Mouse (Mus musculus) MEL-GATA-1-ER (cell line): ENCODE data around the gene Kif1a.

ENCODE experiments used
- DNase-seq: peaks from one replicate; pipeline ENCODE4 v3.0.0-alpha.2; 2012; ENCODE audit warnings: low read depth; ENCODE audit errors: extremely low read depth

The Kif1a gene

GRCm38 (mm10) chr1:93098956-93099355, 2.8 kb downstream of the Kif1a start:
- no peak for DNase-seq

DNA sequence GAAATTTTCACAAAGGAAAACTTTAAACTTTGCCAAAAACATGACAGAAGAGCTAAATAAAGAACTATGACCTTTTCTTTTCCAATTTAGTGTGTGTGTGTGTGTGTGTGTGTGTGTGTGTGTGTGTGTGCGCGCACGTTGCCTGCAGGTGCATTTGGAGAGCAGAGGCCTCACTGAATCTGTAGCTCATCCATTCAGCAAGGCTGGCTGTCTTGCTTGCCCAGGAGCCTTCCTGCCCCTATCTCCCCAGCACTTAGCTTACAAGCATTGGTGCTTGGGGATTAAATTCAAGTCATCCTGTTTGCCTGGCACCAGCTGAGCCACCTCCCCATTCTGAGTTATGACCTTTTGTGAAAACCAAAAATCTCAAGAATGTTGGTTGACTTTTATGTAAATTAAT, 9.2 kb downstream of the Kif1a start:
- DNase-seq, result no peak

- no peak for DNase-seq
Observed at GRCm38 (mm10) chr1:93085136-93085535, 16.6 kb downstream of the Kif1a start.

- no peak for DNase-seq
Observed at GRCm38 (mm10) chr1:93083420-93084285, 18.1 kb downstream of the Kif1a start.

DNA sequence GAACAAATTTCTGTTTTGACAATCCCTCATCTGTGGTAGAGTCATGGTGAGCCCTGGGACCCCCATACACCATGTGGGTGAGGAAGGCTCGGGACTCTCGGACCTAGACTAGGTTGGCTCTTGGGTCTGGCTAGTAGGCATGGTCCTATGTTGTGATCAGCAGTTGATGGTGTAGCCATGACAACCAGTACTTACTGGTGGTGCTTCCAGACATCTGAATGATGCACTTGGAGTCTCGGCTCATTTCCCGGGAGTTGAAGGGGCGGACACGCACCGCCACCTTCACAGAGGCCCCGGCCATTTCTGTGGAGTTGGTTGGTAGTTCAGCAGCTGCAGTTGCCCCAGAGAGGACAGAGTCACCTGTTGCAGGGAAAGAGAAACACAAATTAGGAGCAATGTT, 19.6 kb downstream of the Kif1a start:
- no peak for DNase-seq

DNA sequence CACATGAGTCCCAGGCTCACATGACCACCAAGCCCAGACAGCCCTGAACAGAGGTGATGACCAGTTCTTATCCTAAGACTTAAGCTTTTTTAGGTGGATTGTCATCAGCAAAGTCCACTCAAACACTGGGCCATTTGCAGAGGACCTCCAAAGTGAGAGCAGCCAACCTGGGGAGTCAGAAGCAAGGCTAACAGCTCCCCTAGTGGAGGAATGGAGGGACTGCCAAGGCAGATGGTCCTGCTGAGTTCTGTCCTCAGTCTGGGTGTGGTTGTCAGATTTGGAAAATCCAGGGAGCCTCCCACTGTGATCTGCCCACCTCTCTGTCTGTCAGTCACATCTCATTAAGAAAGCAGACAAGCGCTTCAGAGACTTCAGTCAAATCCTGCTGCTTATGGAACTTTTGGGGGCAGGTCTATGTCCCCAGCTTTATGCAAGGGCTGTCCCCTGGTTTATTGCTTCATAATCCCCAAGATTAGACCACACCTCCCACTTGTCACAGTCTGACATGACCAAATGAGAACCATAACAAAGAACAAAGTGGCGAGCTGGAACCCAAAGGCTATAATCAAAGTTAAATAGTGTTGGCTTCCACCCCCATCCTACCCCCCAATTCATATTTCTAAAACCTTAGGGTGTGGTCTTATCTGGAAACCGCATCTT, 20.7 kb downstream of the Kif1a start:
- DNase-seq, result no peak

DNA sequence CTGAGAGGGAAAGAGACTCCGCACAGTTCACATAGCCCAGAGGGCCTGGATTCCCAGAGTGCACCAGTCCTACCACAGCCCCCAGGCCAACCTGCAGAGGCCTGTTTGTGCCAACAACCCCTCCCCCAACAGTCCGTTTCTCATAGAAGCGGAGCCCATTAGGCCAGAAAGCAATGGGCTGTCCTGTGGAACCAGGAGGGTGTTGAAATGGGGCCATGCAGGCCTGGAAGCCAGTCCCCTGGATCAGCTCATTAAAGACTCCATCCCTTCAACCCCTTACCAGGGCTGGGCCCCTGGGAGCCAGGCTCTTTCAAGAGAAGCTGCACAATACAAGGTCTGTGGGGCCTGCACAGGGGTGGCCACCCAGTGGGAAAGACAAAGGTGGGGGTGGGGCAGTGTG, 22.1 kb downstream of the Kif1a start:
- DNase-seq, result no peak

- no peak for DNase-seq
Observed at GRCm38 (mm10) chr1:93072279-93072865, 29.4 kb downstream of the Kif1a start.

GRCm38 (mm10) chr1:93071487-93071971, 30.2 kb downstream of the Kif1a start:
- no peak for DNase-seq

GRCm38 (mm10) chr1:93070881-93071280, 30.9 kb downstream of the Kif1a start:
- DNase-seq, result no peak

- DNase-seq, result no peak
Observed at GRCm38 (mm10) chr1:93068553-93068952, 33.2 kb downstream of the Kif1a start.

GRCm38 (mm10) chr1:93065654-93066053, 36.1 kb downstream of the Kif1a start:
- no peak for DNase-seq

- DNase-seq, result no peak
Observed at GRCm38 (mm10) chr1:93063694-93064093, 38.1 kb downstream of the Kif1a start.

DNA sequence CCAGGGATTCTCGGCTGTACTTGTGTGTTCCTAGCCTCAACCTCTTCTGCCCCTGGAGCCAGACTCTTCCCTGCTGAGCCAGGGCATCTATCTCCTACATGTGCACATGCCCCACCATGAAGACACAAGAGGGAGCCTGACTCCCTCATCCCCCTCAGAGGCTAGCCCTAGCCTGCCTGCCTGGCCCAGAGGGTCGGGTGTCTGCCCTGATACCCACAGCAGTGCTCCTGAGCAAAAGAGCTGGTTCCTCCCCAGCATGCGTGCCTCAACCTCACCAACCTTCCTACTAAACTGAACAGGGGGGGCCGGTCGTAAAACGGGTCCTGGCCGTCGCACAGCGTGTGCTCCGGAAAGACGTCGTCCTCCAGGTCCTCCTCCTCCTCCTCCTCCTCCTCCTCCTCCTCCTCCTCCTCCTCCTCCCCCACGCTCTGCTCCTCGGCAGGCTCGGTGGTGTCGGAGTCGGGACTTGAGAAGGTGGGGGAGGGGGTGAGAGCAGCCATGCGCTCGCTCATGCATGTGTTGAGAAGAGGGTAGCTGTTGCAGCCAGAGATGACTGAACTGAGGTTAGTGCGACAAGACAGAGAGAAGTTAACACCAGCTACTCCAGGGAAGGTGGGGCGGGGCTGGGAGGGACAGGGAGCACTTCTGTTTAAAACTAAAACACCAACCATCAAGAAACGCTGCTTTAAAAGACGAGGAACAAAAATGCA, 50.5 kb downstream of the Kif1a start:
- DNase-seq, result no peak

- no peak for DNase-seq
Observed at GRCm38 (mm10) chr1:93050071-93050470, 51.7 kb downstream of the Kif1a start.

DNA sequence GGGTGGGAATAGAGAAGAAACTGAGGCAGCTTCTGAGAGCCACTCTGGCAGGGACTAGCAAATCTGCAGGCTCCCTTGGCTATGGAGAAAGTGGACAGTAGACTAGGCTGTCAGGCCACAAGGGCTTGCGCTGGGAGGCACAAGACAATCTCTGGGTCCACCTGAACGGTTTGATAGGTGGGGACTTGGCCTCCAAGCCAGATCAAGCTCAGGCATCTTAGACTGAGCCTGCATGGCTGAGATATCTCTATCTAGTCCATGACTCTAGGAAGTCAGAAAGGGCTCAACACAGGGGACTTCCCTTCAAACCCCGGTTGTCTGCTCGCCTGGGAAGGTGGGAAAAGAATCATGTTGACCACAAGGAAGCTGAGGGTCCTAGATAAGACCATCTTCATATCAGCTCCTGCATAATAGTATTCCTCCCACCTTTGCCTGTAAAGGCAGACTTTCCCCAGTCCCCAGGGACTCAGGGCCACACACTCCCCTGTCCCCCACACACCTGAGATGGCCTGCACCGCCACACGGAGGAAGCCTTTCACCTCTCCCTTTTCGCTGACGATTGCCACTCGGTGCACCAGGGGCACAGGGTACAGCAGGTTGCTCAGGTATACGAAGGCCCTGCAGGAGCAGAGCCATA, 55.5 kb downstream of the Kif1a start:
- DNase-seq, result no peak

- DNase-seq, result no peak
Observed at GRCm38 (mm10) chr1:93035981-93036380, 65.8 kb downstream of the Kif1a start.

DNA sequence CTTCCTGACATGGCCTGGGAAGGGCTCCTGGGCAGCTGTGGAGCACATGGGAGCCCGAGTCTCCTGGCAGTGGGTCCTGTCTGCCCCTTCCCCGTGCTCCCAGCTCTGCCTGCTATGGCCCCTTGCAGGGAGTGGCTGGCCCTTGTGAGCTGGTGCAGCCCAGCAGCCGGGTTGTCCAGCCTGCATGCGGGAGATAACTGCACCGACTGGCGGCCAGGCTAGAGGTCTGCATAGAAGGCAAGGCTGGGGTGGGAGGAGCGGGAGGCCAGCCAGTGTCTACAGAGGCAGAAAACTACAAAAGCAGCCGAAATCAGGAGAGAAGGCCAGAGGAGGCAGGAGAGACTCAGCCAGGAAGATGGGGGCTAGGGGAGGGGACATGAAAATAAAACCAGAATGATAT, 67.8 kb downstream of the Kif1a start:
- no peak for DNase-seq

GRCm38 (mm10) chr1:93031199-93031598, 70.6 kb downstream of the Kif1a start:
- no peak for DNase-seq

DNA sequence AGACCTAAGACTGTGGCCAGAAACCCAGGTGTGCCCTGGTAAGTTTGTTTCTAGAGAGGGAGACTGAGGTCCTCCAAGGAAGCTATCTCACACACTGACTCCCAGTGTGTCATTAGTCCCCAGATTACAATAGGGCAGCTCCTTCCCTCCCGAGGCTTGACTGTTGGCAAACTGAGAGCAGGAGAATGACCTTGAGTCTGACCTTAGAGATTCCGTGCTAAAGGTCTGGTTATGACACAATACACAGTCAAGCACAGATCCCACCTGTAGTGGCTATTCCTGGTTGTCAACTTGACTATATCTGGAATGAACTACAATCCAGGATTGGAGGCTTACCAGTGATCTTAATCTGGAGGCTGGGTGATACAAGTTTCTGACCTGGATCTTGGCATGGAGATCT, 71.7 kb downstream of the Kif1a start:
- DNase-seq, result no peak

GRCm38 (mm10) chr1:93029387-93029786, 72.4 kb downstream of the Kif1a start:
- no peak for DNase-seq
